Mouse (Mus musculus) myocyte (in vitro differentiated cells): ENCODE data around the gene Nfkbie. TPM values are rescaled to one million over a fixed set of nuclear protein-coding genes. Genes with fewer than 3 reads are reported as not detected.
A peak's percentile ranks its signal among the peaks of the same experiment; 100 is the strongest.

Experiments
- H3K27me3 ChIP-seq: one replicate; pipeline ENCODE4 v1.6.1; 2011; ENCODE audit not compliant: control insufficient read depth, insufficient read depth, insufficient read length
- H3K36me3 ChIP-seq: one replicate; pipeline ENCODE4 v1.6.1; 2011; ENCODE audit not compliant: control insufficient read depth, insufficient read depth
- H3K4me2 ChIP-seq: one replicate; pipeline ENCODE4 v1.6.1; 2011; ENCODE audit warnings: low read depth, control low read depth
- H3K4me3 ChIP-seq: one replicate; pipeline ENCODE4 v1.5.1; 2011; ENCODE audit warnings: mild to moderate bottlenecking, control low read depth, moderate library complexity
- H3K79me2 ChIP-seq: one replicate; pipeline ENCODE4 v1.6.1; 2011; ENCODE audit not compliant: control insufficient read depth, insufficient read depth
- H3ac ChIP-seq: one replicate; pipeline ENCODE4 v1.6.1; 2011; ENCODE audit not compliant: control insufficient read depth, insufficient read length
- CEBPB ChIP-seq: IDR thresholded peaks from 2 replicates; pipeline ENCODE4 v1.6.1; 2011; ENCODE audit warnings: mild to moderate bottlenecking, moderate library complexity; ENCODE audit not compliant: poor library complexity, insufficient read depth, severe bottlenecking
- E2F4 ChIP-seq: IDR thresholded peaks from one replicate; pipeline ENCODE4 v1.6.1; 2011; ENCODE audit warnings: mild to moderate bottlenecking, control low read depth, moderate library complexity; ENCODE audit not compliant: insufficient read depth
- MAX ChIP-seq: IDR thresholded peaks from one replicate; pipeline ENCODE4 v1.6.1; 2011; ENCODE audit warnings: low read depth, mild to moderate bottlenecking, control low read depth
- MYOD1 ChIP-seq, 3 experiments: IDR thresholded peaks; one replicate each; pipeline ENCODE4 v1.6.1; 2011; ENCODE audit warnings: control low read depth in 2 of 3, low read depth in 2 of 3, mild to moderate bottlenecking in 2 of 3, moderate library complexity in 1 of 3; ENCODE audit not compliant: insufficient read length in 2 of 3, control insufficient read depth in 1 of 3
- MYOG ChIP-seq, 3 experiments: IDR thresholded peaks; one replicate each; pipeline ENCODE4 v1.6.1; 2011; ENCODE audit warnings: control low read depth in 2 of 3, low read depth in 2 of 3, mild to moderate bottlenecking in 2 of 3; ENCODE audit not compliant: insufficient read length in 2 of 3, control insufficient read depth in 1 of 3, insufficient read depth in 1 of 3
- POLR2A ChIP-seq: IDR thresholded peaks from one replicate; pipeline ENCODE4 v1.6.1; 2011; ENCODE audit warnings: low read depth, mild to moderate bottlenecking, control low read depth, moderate library complexity; ENCODE audit not compliant: insufficient read length
- POLR2AphosphoS2 ChIP-seq: IDR thresholded peaks from one replicate; pipeline ENCODE4 v1.6.1; 2011; ENCODE audit warnings: low read depth, control low read depth; ENCODE audit not compliant: insufficient read length
- REST ChIP-seq: IDR thresholded peaks from one replicate; pipeline ENCODE4 v1.6.1; 2011; ENCODE audit warnings: mild to moderate bottlenecking, control low read depth, moderate library complexity; ENCODE audit not compliant: insufficient read depth, insufficient read length
- SRF ChIP-seq: IDR thresholded peaks from one replicate; pipeline ENCODE4 v1.6.1; 2011; ENCODE audit warnings: low read depth; ENCODE audit not compliant: control insufficient read depth, insufficient read length
- TCF12 ChIP-seq: IDR thresholded peaks from one replicate; pipeline ENCODE4 v1.6.1; 2011; ENCODE audit warnings: mild to moderate bottlenecking, control low read depth; ENCODE audit not compliant: poor library complexity, insufficient read depth, severe bottlenecking
- TCF3 ChIP-seq: IDR thresholded peaks from one replicate; pipeline ENCODE4 v1.6.1; 2011; ENCODE audit warnings: low read depth, control low read depth; ENCODE audit not compliant: insufficient read length
- USF1 ChIP-seq: IDR thresholded peaks from one replicate; pipeline ENCODE4 v1.6.1; 2011; ENCODE audit warnings: low read depth, mild to moderate bottlenecking, control low read depth, moderate library complexity
- polyA plus RNA-seq: library from polyadenylated mRNA; unstranded; fragments of >200 nt; fragmentation: generic; extraction: Trizol; gene quantifications from one replicate; pipeline ENCODE4 v1.2.1, GENCODE M21; 2012; ENCODE audit warnings: missing spikeins

Gene Nfkbie
- polyA plus RNA-seq, 1 experiment: 7.3 TPM

DNA sequence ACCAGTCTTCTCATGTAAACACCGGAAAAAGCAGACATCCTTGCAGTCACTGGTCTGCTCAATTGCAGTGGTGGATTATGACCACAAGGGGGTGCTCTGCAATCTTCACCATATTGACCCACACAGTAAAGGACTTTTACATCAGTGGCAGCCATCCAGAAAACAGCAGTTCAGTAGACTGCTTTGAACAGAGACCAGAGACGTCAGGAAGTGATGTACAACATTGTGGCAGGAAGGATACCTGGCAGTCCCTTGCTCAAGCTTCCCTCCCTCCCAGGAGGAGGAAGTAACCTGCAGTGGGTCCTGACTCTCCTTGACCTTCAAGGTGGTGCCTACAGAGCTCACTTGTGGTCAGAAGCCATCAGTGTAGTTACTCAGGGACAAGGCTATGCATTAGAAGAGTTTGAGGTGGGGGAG is 26.1 kb downstream of the Nfkbie start:
- no peak for TF ChIP-seq SRF
- TF ChIP-seq E2F4: no peak
- peak; percentile 19 for TF ChIP-seq POLR2AphosphoS2
- no peak for TF ChIP-seq POLR2A
- no peak for TF ChIP-seq MYOG (IDR thresholded peaks at IDR 0.05; ENCODE audit: control insufficient read depth in 1 of 3, insufficient read depth in 1 of 3, insufficient read length in 2 of 3, low read depth in 2 of 3)
- TF ChIP-seq REST: no peak
- H3K4me2 ChIP-seq: peak overlapping the region; percentile 73
- H3K79me2 ChIP-seq: no peaks in the 10 kb centered on the region
- peaks cover 18% of the 10 kb centered on the region for H3K36me3 ChIP-seq
- no peak overlapping the region for H3ac ChIP-seq
- H3K4me3 ChIP-seq: no peak overlapping the region
- no peaks in the 10 kb centered on the region for H3K27me3 ChIP-seq

DNA sequence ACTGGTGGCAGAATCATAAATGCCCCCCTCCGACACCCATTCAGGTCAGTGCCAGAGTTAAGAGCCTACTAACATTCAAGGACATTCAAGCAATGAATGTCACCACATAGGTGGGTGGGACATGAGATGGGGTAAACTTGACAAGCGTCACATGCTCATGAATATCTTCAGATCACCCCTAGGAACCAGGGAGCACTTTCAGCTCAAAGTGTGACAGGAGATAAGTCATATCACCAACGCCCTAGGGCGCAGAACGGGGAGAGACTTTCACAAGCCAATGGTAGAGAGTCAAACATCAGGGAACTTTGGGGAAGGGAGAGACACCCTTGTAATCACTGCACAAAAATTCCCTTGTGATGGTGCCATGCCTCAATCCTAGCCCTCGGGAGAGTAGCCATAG is 26.7 kb downstream of the Nfkbie start:
- no peaks in the 10 kb centered on the region for H3K79me2 ChIP-seq
- no peaks in the 10 kb centered on the region for H3K27me3 ChIP-seq
- H3K4me2 ChIP-seq: no peak overlapping the region
- no peak overlapping the region for H3K4me3 ChIP-seq
- TF ChIP-seq MYOG (IDR thresholded peaks at IDR 0.05; ENCODE audit: control insufficient read depth in 1 of 3, insufficient read depth in 1 of 3, insufficient read length in 2 of 3, low read depth in 2 of 3): no peak
- H3ac ChIP-seq: no peak overlapping the region
- H3K36me3 ChIP-seq: peaks cover 24% of the 10 kb centered on the region

DNA sequence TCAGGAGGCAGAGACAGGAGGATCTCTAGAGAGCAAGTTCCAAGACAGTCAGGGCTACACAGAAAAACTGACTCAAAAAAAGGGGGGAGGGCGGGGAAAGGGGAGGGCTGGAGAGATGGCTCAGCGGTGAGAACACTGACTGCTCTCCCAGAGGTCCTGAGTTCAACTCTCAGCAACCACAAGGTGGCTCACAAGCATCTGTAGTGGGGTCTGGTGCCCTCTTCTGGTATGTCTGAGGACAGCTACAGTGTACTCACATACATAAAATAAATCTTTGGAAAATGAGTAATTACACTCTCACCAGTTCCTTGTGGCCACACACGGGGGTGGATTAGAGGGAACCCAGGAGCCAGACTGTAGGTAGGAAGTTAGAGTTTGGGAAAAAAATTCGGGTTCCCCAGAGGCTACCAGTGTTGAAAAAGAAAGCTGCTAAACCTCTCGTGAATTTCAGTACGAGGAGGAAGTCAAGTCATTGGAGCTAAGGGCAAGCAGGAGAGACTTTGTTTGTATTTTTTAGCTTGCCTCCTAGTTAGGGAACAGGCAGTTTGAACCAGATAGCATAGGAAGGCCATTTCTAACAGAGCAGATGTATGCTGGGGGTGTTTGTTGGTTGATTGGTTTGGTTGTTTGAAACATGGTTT is 27.3 kb downstream of the Nfkbie start:
- TF ChIP-seq REST (no peak), E2F4 (no peak), SRF (no peak), MYOG (IDR thresholded peaks at IDR 0.05; ENCODE audit: control insufficient read depth in 1 of 3, insufficient read depth in 1 of 3, insufficient read length in 2 of 3, low read depth in 2 of 3) (no peak), TCF3 (no peak), MAX (no peak), TCF12 (no peak), POLR2A (no peak), USF1 (no peak), CEBPB (no peak), MYOD1 (IDR thresholded peaks at IDR 0.05; ENCODE audit: control insufficient read depth in 1 of 3, insufficient read length in 2 of 3, low read depth in 2 of 3) (no peak), POLR2AphosphoS2 (no peak)
- Histone ChIP-seq H3K4me3 (no peak overlapping the region), H3K79me2 (no peaks in the 10 kb centered on the region), H3K4me2 (peak overlapping the region; percentile 8), H3K36me3 (peaks cover 28% of the 10 kb centered on the region), H3ac (no peak overlapping the region), H3K27me3 (no peaks in the 10 kb centered on the region)

DNA sequence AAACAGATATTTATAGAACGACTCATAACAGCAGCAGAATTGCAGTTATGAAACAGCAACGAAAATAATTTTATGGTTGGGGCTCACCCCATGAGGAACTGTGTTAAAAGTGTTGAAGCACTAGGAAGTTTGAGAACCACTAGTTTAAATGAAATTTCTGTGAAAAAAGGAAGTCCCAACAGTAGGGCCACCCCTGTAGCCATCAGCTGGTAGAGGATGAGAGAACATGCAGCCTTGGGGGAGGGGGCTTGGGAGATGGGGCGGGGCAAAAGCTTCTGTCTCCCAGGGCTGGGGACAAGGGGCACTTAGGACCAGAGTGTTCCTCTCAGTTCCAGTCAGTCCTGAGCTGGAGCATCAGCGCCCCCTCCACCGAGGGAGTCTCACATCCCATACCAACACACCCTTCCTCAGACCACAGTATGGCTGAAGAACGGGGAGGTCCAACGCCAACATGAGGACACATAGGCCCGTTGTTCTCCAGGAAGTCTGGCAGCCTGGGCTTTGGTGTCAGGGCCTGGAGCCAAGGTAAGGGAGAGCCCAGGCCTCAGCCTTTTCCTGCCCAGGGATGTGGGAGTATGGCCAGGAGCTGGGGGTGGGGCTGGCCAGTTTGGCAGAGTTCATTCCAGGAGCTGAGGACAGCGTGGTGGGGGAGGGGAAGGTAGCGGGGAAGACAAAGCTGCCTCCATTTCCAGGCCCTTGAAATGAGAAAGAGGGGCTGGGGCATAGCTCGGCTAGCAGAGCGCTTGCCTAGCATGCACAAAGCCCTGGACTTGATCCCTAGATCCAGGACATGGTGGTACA is 28.8 kb downstream of the Nfkbie start:
- no peaks in the 10 kb centered on the region for H3K27me3 ChIP-seq
- peak overlapping the region; percentile 26 for H3K4me2 ChIP-seq
- H3K4me3 ChIP-seq: no peak overlapping the region
- H3K36me3 ChIP-seq: peaks cover 40% of the 10 kb centered on the region
- no peak overlapping the region for H3ac ChIP-seq
- TF ChIP-seq REST: no peak
- TF ChIP-seq USF1: no peak
- no peak for TF ChIP-seq CEBPB
- TF ChIP-seq MYOD1 (IDR thresholded peaks at IDR 0.05; ENCODE audit: control insufficient read depth in 1 of 3, insufficient read length in 2 of 3, low read depth in 2 of 3): no peak
- TF ChIP-seq MAX: no peak
- TF ChIP-seq TCF3: no peak
- TF ChIP-seq E2F4: no peak
- no peak for TF ChIP-seq MYOG (IDR thresholded peaks at IDR 0.05; ENCODE audit: control insufficient read depth in 1 of 3, insufficient read depth in 1 of 3, insufficient read length in 2 of 3, low read depth in 2 of 3)
- TF ChIP-seq POLR2AphosphoS2: peak; percentile 75
- TF ChIP-seq SRF: no peak
- TF ChIP-seq TCF12: no peak
- TF ChIP-seq POLR2A: peak; percentile 56
- H3K79me2 ChIP-seq: no peaks in the 10 kb centered on the region
